Mouse (Mus musculus): Measurements from ENCODE around the gene Dis3l. TPM values are rescaled to one million over a fixed set of nuclear protein-coding genes. Genes with fewer than 3 reads are reported as not detected.

Gene Dis3l
- 21.8 TPM for polyA plus RNA-seq (2017; shearing (Covaris generic))

GRCm38 (mm10) chr9:64341254-64341566 is at the start of gene Dis3l:
Gene Dis3l, minus strand, starts transcription at chr9:64341288.

GRCm38 (mm10) chr9:64385511-64386465 is 44.7 kb upstream of the Dis3l start, which contains the start of gene Megf11:
Gene Megf11, plus strand, starts transcription at chr9:64385626.

GRCm38 (mm10) chr9:64281105-64281780 is 59.8 kb downstream of the Dis3l start, which contains the start of gene Tipin:
Gene Tipin, plus strand, starts transcription at chr9:64281581.

Other genes with a start within 250 kb of the Dis3l start
- gene Lctl, start 224.1 kb downstream of the Dis3l start, polyA plus RNA-seq (2017; shearing (Covaris generic)): not detected
- 6.5 TPM for gene Zwilch, start 168.2 kb downstream of the Dis3l start, polyA plus RNA-seq (2017; shearing (Covaris generic))
- 1,466 TPM for gene Rpl4, start 167.9 kb downstream of the Dis3l start, polyA plus RNA-seq (2017; shearing (Covaris generic))
- gene Snapc5, start 162.0 kb downstream of the Dis3l start, polyA plus RNA-seq (2017; shearing (Covaris generic)): 65.2 TPM
- 11.8 TPM for gene Uchl4, start 106.1 kb downstream of the Dis3l start, polyA plus RNA-seq (2017; shearing (Covaris generic))
- gene Map2k1, start 87.7 kb downstream of the Dis3l start, polyA plus RNA-seq (2017; shearing (Covaris generic)): 85.7 TPM
- gene Tipin, start 59.7 kb downstream of the Dis3l start, polyA plus RNA-seq (2017; shearing (Covaris generic)): 49.4 TPM
- 0.51 TPM for gene Megf11, start 44.3 kb upstream of the Dis3l start, polyA plus RNA-seq (2017; shearing (Covaris generic))